Mouse (Mus musculus): ENCODE results near the gene Txnip. TPM values are rescaled to one million over a fixed set of nuclear protein-coding genes. Genes with fewer than 3 reads are reported as not detected.

The Txnip gene
- total RNA-seq, 2 experiments from 2014 or later = 357 to 411 TPM

- no peak for ATAC-seq (ENCODE audit: poor library complexity, severe bottlenecking)
These were observed 8.4 kb upstream of the Txnip start for GRCm38 (mm10) chr3:96549346-96549745.

- peak; percentile 78 for ATAC-seq (ENCODE audit: poor library complexity, severe bottlenecking)
These were observed 6.6 kb upstream of the Txnip start for GRCm38 (mm10) chr3:96551203-96551602.

- no peak for ATAC-seq (ENCODE audit: poor library complexity, severe bottlenecking)
These were observed 5.9 kb upstream of the Txnip start for GRCm38 (mm10) chr3:96551890-96552289.

- no peak for ATAC-seq (ENCODE audit: poor library complexity, severe bottlenecking)
These were observed 4.2 kb upstream of the Txnip start for GRCm38 (mm10) chr3:96553601-96554000.

- no peak for ATAC-seq (ENCODE audit: poor library complexity, severe bottlenecking)
These were observed 3.5 kb upstream of the Txnip start for GRCm38 (mm10) chr3:96554251-96554650.

DNA sequence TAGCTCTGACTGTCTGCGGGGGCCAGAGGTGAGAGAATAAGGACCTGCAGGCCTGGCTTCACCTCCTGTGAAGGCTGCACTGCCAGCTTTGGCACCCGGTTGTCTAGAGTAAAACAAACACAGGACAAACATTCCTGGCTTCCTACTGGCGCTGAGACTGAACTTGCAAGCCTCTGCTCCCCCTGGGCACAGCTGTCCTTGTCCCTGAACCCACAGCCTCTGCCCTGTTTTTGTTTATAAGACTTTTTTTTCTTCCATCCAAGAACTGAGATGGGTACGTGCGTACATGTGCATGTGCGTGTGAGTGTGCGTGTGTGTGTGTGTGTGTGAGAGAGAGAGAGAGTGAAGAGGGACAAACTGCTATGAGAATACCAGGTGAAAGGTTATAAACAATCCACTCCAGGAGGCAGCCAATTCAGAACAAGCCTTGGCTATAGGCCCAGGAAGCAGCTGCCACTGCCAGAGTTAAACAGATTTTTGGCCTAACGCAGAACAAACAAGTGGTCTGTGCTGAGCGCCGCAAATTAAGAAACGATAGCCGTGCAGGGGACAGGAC lies 2.6 kb upstream of the Txnip start:
- no peak for ATAC-seq (ENCODE audit: poor library complexity, severe bottlenecking)

GRCm38 (mm10) chr3:96555999-96556614 lies 1.6 kb upstream of the Txnip start:
- ATAC-seq (ENCODE audit: poor library complexity, severe bottlenecking) = no peak

DNA sequence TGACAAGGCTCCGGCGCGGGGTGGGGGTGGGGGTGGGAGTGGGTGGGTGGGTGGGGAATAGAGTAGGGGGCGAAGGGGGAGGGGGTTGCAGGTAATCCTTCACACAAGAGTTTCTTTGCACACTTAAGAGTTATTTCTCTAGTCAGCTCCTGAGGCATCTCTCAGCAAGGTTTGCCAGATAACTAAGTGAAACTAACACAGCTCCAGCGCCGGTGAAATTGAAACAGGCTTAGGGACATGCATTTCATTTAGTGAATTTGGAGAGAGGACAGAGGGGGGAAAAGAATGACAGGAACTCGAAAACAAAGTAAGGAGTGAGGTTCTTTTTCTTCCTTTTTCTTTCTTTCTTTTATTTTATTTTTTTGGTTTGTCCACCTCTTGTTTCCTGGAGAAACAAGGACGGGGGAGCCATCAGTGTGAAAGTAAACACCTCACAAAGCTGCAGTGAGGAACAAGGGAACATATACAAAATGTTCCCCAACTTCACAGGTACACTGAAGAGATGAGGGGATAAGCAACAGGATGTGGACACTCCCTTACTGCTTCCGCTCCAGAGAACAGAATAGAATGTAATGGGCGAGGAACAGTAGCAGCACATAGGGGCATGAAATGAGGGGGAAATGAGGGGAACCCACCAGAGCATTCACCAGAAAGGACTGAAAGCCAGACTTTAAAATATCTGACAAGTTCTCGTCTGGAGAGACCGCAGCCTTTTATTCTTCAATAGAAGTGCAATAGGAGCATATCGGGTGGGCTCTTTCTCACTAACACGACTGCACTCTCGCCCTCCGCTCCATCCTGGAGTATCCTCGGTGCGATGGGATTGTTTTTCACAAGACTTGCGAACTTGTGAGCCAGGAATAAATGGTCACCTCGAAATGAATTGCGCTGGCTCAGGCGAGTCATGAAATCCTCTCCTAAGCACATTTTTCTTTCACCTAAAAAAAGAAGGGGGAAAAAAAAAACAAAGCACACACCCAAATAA lies 814 bp upstream of the Txnip start:
- ATAC-seq (ENCODE audit: poor library complexity, severe bottlenecking) = no peak

DNA sequence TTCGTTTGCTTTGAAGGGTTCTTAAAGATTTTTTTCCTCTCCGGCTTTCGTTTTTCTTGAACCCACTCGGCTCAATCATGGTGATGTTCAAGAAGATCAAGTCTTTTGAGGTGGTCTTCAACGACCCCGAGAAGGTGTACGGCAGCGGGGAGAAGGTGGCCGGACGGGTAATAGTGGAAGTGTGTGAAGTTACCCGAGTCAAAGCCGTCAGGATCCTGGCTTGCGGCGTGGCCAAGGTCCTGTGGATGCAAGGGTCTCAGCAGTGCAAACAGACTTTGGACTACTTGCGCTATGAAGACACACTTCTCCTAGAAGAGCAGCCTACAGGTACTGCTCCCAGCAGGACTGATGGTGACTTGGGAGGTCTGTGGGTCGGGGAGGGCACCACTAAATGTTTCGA lies 402 bp downstream of the Txnip start:
- ATAC-seq (ENCODE audit: poor library complexity, severe bottlenecking) = peak; percentile 30

- no peak for ATAC-seq (ENCODE audit: poor library complexity, severe bottlenecking)
These were observed 975 bp downstream of the Txnip start for GRCm38 (mm10) chr3:96558668-96559196.

DNA sequence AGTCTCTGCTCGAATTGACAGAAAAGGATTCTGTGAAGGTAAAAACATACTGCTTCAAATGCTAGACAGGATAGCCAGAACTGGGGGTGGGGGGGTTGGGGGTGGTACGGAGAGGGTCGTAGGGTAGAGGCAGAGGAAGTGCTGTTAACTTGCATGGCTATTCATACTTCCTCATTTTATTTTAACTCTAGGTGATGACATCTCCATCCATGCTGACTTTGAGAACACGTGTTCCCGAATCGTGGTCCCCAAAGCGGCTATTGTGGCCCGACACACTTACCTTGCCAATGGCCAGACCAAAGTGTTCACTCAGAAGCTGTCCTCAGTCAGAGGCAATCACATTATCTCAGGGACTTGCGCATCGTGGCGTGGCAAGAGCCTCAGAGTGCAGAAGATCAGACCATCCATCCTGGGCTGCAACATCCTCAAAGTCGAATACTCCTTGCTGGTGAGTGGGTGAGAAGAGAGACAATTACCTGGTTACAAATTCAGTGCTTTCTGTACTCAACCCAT lies 1.7 kb downstream of the Txnip start:
- ATAC-seq (ENCODE audit: poor library complexity, severe bottlenecking) = peak; percentile 13; the same call in 1 of the 2 replicates

DNA sequence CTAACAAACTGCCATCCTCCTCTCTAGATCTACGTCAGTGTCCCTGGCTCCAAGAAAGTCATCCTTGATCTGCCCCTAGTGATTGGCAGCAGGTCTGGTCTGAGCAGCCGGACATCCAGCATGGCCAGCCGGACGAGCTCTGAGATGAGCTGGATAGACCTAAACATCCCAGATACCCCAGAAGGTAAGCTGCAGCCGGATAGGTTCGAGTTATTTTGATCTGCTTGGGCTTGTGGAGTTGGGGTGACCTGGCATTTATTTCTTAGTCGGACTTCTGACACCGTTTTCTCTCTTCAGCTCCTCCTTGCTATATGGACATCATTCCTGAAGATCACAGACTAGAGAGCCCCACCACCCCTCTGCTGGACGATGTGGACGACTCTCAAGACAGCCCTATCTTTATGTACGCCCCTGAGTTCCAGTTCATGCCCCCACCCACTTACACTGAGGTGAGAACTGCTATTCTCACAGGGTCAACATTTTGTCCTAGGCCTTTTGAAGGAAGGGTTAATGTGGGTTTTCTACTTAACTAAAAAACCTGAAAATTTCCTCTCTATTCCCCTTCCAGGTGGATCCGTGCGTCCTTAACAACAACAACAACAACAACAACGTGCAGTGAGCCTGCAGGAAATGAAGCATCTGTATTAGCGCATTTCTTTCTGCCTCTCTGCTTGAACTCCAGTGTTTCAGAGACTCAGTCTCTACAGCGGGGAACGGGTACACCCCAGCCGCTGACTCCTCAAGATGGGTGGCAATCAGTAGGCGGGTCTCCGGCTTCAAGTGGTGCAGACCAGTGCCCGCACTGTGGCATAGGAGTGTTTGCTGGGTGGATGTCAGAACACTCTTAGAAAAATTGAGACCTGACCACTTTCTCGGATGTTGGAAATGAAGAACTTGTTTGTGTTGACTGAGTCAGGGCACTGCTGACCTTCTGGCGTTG lies 2.4 kb downstream of the Txnip start:
- ATAC-seq (ENCODE audit: poor library complexity, severe bottlenecking) = no peak

DNA sequence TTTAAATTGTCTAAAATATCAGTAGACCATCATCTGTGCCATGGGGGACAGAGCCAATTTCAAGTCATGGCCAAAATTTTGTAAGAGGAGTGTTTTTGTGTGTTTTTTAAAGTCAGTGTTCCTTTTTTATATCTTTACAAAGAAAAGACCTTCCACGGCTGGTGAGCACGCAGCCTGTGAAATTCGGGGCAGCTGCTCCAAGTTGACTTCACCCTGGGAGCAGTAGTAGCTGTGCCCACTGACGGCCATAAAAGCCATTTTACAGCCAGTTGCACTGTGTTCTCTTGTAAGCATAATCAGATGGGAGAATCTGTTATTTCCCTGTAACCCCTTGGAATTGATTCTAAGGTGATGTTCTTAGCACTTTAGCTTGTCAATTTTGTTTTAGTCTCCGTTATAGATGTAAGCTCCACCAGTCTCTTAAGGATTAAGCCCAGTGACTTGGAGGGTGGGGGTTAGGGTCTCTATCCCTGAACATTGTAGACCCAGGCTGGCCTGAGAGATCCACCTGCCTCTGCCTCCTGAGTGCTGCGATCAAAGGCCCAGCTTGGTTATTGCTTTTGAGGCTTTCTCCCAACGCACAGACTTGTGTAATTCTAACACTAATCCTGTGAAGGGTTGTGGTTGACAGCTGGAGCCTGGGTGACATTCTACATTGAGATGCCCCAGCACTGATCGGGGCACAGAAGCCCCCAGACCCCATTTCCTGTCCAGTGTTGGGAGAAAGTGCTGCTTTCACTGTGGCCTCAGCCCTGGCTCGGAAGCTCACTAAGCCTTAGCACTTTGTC lies 3.3 kb downstream of the Txnip start:
- no peak for ATAC-seq (ENCODE audit: poor library complexity, severe bottlenecking)

GRCm38 (mm10) chr3:96561946-96562681 lies 4.4 kb downstream of the Txnip start:
- no peak for ATAC-seq (ENCODE audit: poor library complexity, severe bottlenecking)

GRCm38 (mm10) chr3:96563267-96563666 lies 5.5 kb downstream of the Txnip start:
- ATAC-seq (ENCODE audit: poor library complexity, severe bottlenecking) = no peak

- ATAC-seq (ENCODE audit: poor library complexity, severe bottlenecking) = peak; percentile 1; the same call in 1 of the 2 replicates
These were observed 6.3 kb downstream of the Txnip start for GRCm38 (mm10) chr3:96563911-96564632.

DNA sequence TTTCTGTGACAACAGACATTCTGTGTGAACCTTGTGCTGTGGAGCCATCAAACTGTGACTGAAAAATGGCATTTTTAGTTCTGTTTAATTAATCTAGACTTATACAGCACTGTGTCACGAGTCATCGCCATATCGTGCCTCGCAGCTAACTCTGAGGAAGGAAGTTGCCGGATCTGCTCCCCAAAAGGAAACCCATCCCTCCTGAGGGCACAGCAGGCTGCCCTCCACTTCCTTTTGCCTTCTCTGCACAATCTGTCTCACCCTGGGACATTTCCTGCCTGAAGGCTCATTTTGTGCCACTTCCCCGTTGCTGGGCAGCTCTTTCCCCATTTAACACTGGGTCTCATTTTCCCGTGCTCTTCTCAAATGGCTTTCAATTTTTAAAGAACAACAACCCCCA lies 6.9 kb downstream of the Txnip start:
- peak; percentile 88 for ATAC-seq (ENCODE audit: poor library complexity, severe bottlenecking)

DNA sequence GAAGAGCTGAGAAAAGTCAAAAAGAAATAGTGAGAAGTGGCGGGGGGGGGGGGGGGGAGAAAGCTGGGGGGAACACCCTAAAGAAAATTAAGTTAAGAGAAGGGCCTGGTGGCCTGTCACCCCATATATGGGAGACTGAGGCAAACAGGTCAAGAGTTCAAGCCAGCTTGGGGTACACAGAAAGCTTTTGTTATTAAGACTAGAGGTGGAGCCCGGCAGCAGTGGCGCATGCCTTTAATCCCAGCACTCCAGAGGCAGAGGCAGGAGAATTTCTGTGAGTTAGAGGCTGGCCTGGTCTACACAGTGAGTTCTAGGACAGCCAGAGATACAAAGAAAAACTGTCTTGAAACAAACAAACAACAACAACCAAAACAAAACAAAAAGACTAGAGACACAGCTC lies 7.3 kb downstream of the Txnip start:
- ATAC-seq (ENCODE audit: poor library complexity, severe bottlenecking) = no peak

Data from megakaryocyte, adult 5-6 weeks (primary cell).